Mouse (Mus musculus): ENCODE measurements at regions not wholly inside any gene's neighbourhood (a gene's known extent, or its start where the extent isn't known, plus 50 kb on each side); places are given as distances from the start of the nearest gene placed in this dataset.

- H3K9ac ChIP-seq (ENCODE audit: insufficient read depth, low read depth) = no peak overlapping the region
- peaks cover 41% of the 10 kb centered on the region for H3K9me3 ChIP-seq (replicated peaks; ENCODE audit: low read length)
- dilution Hi-C loops (cut with MboI; ENCODE audit: extremely low pct_ligation_motif_present, extremely low pct_unique_long_range_greater_than_20kb, low sequenced_read_pairs) (no loop called here), in situ Hi-C loops (cut with MboI; ENCODE audit: low pct_ligation_motif_present, low pct_unique_long_range_greater_than_20kb, low sequenced_read_pairs) (no loop called here)
- H3K79me2 ChIP-seq (replicated peaks; ENCODE audit: control insufficient read depth, extremely low read depth, insufficient read depth, poor library complexity, severe bottlenecking) = no peaks in the 10 kb centered on the region
- no peak overlapping the region for H3K4me2 ChIP-seq (ENCODE audit: insufficient read depth, low read depth, poor library complexity, severe bottlenecking)
- H3K27me3 ChIP-seq (replicated peaks) = no peaks in the 10 kb centered on the region
- no peak overlapping the region for H3K27ac ChIP-seq (ENCODE audit: insufficient read depth, low read depth)
- no peaks in the 10 kb centered on the region for H3K36me3 ChIP-seq (replicated peaks in 1 of 2; ENCODE audit: control insufficient read depth in 1 of 2, insufficient read depth in 1 of 2, low read length in 1 of 2)
- H3K4me3 ChIP-seq (replicated peaks in 1 of 3; ENCODE audit: low read depth in 2 of 3, low read length in 2 of 3, poor library complexity in 1 of 3) = no peak overlapping the region
- H3K4me1 ChIP-seq (ENCODE audit: control insufficient read depth in 1 of 2, insufficient read depth in 2 of 2) = no peaks in the 10 kb centered on the region
- TF ChIP-seq CHD2 (IDR thresholded peaks at IDR 0.05; ENCODE audit: low read length) = no peak
- TF ChIP-seq JUND (conservative IDR thresholded peaks at IDR 0.05; ENCODE audit: low read depth, low read length) = no peak
- TF ChIP-seq POLR2A (IDR thresholded peaks at IDR 0.05; ENCODE audit: low read depth, low read length) = no peak
- TF ChIP-seq RCOR1 (conservative IDR thresholded peaks at IDR 0.05; ENCODE audit: low read depth, low read length) = no peak
- no peak for TF ChIP-seq UBTF (IDR thresholded peaks at IDR 0.05; ENCODE audit: low read depth, low read length)
- TF ChIP-seq SMC3 (IDR thresholded peaks at IDR 0.05; ENCODE audit: low read depth, low read length) = no peak
- TF ChIP-seq JUN (IDR thresholded peaks at IDR 0.05; ENCODE audit: insufficient read depth, low read depth, low read length) = no peak
- DNase-seq (ENCODE audit: extremely low read depth) = no peak
Measured at GRCm38 (mm10) chr3:120865036-120865435, 306.5 kb downstream of the Rwdd3 start.

- in situ Hi-C loops (cut with MboI; ENCODE audit: low pct_ligation_motif_present, low pct_unique_long_range_greater_than_20kb, low sequenced_read_pairs) (no loop called here), dilution Hi-C loops (cut with MboI; ENCODE audit: extremely low pct_ligation_motif_present, extremely low pct_unique_long_range_greater_than_20kb, low sequenced_read_pairs) (no loop called here)
- Histone ChIP-seq H3K9ac (ENCODE audit: insufficient read depth, low read depth) (no peak overlapping the region), H3K27me3 (replicated peaks) (no peaks in the 10 kb centered on the region), H3K36me3 (replicated peaks in 1 of 2; ENCODE audit: control insufficient read depth in 1 of 2, insufficient read depth in 1 of 2, low read length in 1 of 2) (no peaks in the 10 kb centered on the region), H3K4me3 (replicated peaks in 1 of 3; ENCODE audit: low read depth in 2 of 3, low read length in 2 of 3, poor library complexity in 1 of 3) (no peak overlapping the region), H3K79me2 (replicated peaks; ENCODE audit: control insufficient read depth, extremely low read depth, insufficient read depth, poor library complexity, severe bottlenecking) (no peaks in the 10 kb centered on the region), H3K9me3 (replicated peaks; ENCODE audit: low read length) (peaks cover 45% of the 10 kb centered on the region), H3K27ac (ENCODE audit: insufficient read depth, low read depth) (no peak overlapping the region), H3K4me1 (ENCODE audit: control insufficient read depth in 1 of 2, insufficient read depth in 2 of 2) (no peaks in the 10 kb centered on the region), H3K4me2 (ENCODE audit: insufficient read depth, low read depth, poor library complexity, severe bottlenecking) (no peak overlapping the region)
- DNase-seq (ENCODE audit: extremely low read depth) = no peak
- no peak for TF ChIP-seq RCOR1 (conservative IDR thresholded peaks at IDR 0.05; ENCODE audit: low read depth, low read length)
- no peak for TF ChIP-seq ZKSCAN1 (IDR thresholded peaks at IDR 0.05; ENCODE audit: borderline replicate concordance, low read depth, low read length)
- no peak for TF ChIP-seq TBP (conservative IDR thresholded peaks at IDR 0.05; ENCODE audit: low read depth, low read length)
- no peak for TF ChIP-seq E2F4 (IDR thresholded peaks at IDR 0.05; ENCODE audit: insufficient replicate concordance, low read depth, low read length)
- TF ChIP-seq MYC (IDR thresholded peaks at IDR 0.05; ENCODE audit: low read depth, low read length) = no peak
- TF ChIP-seq POLR2A (IDR thresholded peaks at IDR 0.05; ENCODE audit: low read depth, low read length) = no peak
- no peak for TF ChIP-seq UBTF (IDR thresholded peaks at IDR 0.05; ENCODE audit: low read depth, low read length)
- no peak for TF ChIP-seq ELF1 (IDR thresholded peaks at IDR 0.05; ENCODE audit: low read depth, low read length)
- TF ChIP-seq NELFE (IDR thresholded peaks at IDR 0.05; ENCODE audit: low read depth, low read length) = no peak
- TF ChIP-seq ZNF384 (IDR thresholded peaks at IDR 0.05; ENCODE audit: low read depth, low read length) = no peak
- no peak for TF ChIP-seq SMC3 (IDR thresholded peaks at IDR 0.05; ENCODE audit: low read depth, low read length)
- no peak for TF ChIP-seq MAFK (IDR thresholded peaks at IDR 0.05; ENCODE audit: insufficient replicate concordance, low read length)
Measured at GRCm38 (mm10) chr3:120861641-120862040, 309.9 kb downstream of the Rwdd3 start.
